Mouse (Mus musculus): ENCODE measurements at regions not wholly inside any gene's neighbourhood (a gene's known extent, or its start where the extent isn't known, plus 50 kb on each side); places are given as distances from the start of the nearest gene placed in this dataset.

- TF ChIP-seq CTCF (IDR thresholded peaks at IDR 0.05; ENCODE audit: low read depth) (no peak), EP300 (IDR thresholded peaks at IDR 0.05; ENCODE audit: low read depth) (no peak)
These were observed 104.8 kb upstream of the E2f7 start for GRCm38 (mm10) chr10:110640406-110640805.

Measured in heart, postnatal 0 days (tissue).